Mouse (Mus musculus) kidney, embryonic 15.5 days (tissue): Measurements from ENCODE around the gene Olfr1045. TPM values are rescaled to one million over a fixed set of nuclear protein-coding genes. Genes with fewer than 3 reads are reported as not detected.

Source experiments
- polyA plus RNA-seq: library from polyadenylated mRNA; unstranded; fragments of >200 nt; fragmentation: Nextera tagmentation; extraction: Ambion mirVana; gene quantifications from 2 replicates; pipeline ENCODE4 v1.2.1, GENCODE M21; 2015

The Olfr1045 gene
- polyA plus RNA-seq, 1 experiment from 2014 or later, result not detected

Other genes starting within 250 kb of the Olfr1045 start
- not detected in 2 replicates for gene Olfr1029, start 229.1 kb downstream of the Olfr1045 start, polyA plus RNA-seq
- gene Olfr1030, start 223.7 kb downstream of the Olfr1045 start, polyA plus RNA-seq, result not detected in 2 replicates
- not detected in 2 replicates for gene Olfr1031, start 212.7 kb downstream of the Olfr1045 start, polyA plus RNA-seq
- not detected in 2 replicates for gene Olfr1032, start 197.5 kb downstream of the Olfr1045 start, polyA plus RNA-seq
- gene Olfr1033, start 182.4 kb downstream of the Olfr1045 start, polyA plus RNA-seq, result 4.0 and 4.9 TPM in 2 replicates
- gene Olfr1034, start 157.1 kb downstream of the Olfr1045 start, polyA plus RNA-seq, result 0.04 and 0.10 TPM in 2 replicates
- not detected in 2 replicates for gene Olfr1036, start 129.0 kb downstream of the Olfr1045 start, polyA plus RNA-seq
- gene Olfr1037, start 115.6 kb downstream of the Olfr1045 start, polyA plus RNA-seq, result not detected in 2 replicates
- gene Olfr1039, start 67.1 kb downstream of the Olfr1045 start, polyA plus RNA-seq, result not detected in 2 replicates
- not detected in 2 replicates for gene Olfr1040, start 56.3 kb downstream of the Olfr1045 start, polyA plus RNA-seq
- not detected in 2 replicates for gene Olfr1042, start 41.2 kb downstream of the Olfr1045 start, polyA plus RNA-seq
- not detected in 2 replicates for gene Olfr1043, start 35.5 kb downstream of the Olfr1045 start, polyA plus RNA-seq
- not detected in 2 replicates for gene Olfr1044, start 25.2 kb downstream of the Olfr1045 start, polyA plus RNA-seq
- gene Olfr52, start 17.3 kb downstream of the Olfr1045 start, polyA plus RNA-seq, result not detected in 2 replicates
- not detected in 2 replicates for gene Olfr1046, start 16.3 kb upstream of the Olfr1045 start, polyA plus RNA-seq
- gene Olfr1047, start 28.4 kb upstream of the Olfr1045 start, polyA plus RNA-seq, result not detected in 2 replicates
- not detected in 2 replicates for gene Olfr1048, start 37.3 kb upstream of the Olfr1045 start, polyA plus RNA-seq
- gene Olfr1049, start 55.3 kb upstream of the Olfr1045 start, polyA plus RNA-seq, result not detected in 2 replicates
- not detected in 2 replicates for gene Olfr1051, start 76.1 kb upstream of the Olfr1045 start, polyA plus RNA-seq
- gene Olfr1052, start 89.4 kb upstream of the Olfr1045 start, polyA plus RNA-seq, result not detected in 2 replicates
- gene Olfr1053, start 112.3 kb upstream of the Olfr1045 start, polyA plus RNA-seq, result not detected in 2 replicates
- not detected in 2 replicates for gene Olfr1054, start 132.4 kb upstream of the Olfr1045 start, polyA plus RNA-seq
- not detected in 2 replicates for gene Olfr1055, start 147.3 kb upstream of the Olfr1045 start, polyA plus RNA-seq
- gene Olfr1056, start 159.5 kb upstream of the Olfr1045 start, polyA plus RNA-seq, result not detected in 2 replicates
- gene Olfr1057, start 175.4 kb upstream of the Olfr1045 start, polyA plus RNA-seq, result not detected in 2 replicates
- gene Olfr1058, start 185.6 kb upstream of the Olfr1045 start, polyA plus RNA-seq, result not detected in 2 replicates
- not detected in 2 replicates for gene Olfr1061, start 211.0 kb upstream of the Olfr1045 start, polyA plus RNA-seq
- gene Olfr1062, start 223.7 kb upstream of the Olfr1045 start, polyA plus RNA-seq, result not detected in 2 replicates
- gene Olfr1065, start 247.6 kb upstream of the Olfr1045 start, polyA plus RNA-seq, result not detected in 2 replicates